Comparison of ENCODE assay signal across 18 mouse cellular contexts in genomic region chr4:140497169-140497568, GRCm38 (mm10).
A peak's percentile ranks its signal among the peaks of the same experiment; 100 is the strongest.
DNase-seq lines count a peak whose midpoint lies in the region; ATAC-seq and TF ChIP-seq lines count a peak whose summit lies in the region.
"Had no signal": no experiment of that assay in that cellular context is flagged by ENCODE, and none has a peak within 500 bp of the region (broad histone marks: within the 10 kb centered on the region; RNA-seq: fewer than 3 reads in every experiment).

No protein-coding gene starts in this region.

- no peak overlapping the region for H3K27ac ChIP-seq in kidney, embryonic 14.5 days (ENCODE audit: low read depth, low read length)
- H3K27ac ChIP-seq in midbrain, postnatal 0 days (ENCODE audit: low read depth, low read length): no peak overlapping the region
- no peak overlapping the region for H3K27ac ChIP-seq in midbrain, embryonic 11.5 days (ENCODE audit: low read depth, low read length)
- H3K27ac ChIP-seq in embryonic facial prominence, embryonic 10.5 days (replicated peaks): no peak overlapping the region
- no peak overlapping the region for H3K27ac ChIP-seq in neural tube, embryonic 11.5 days (ENCODE audit: low read depth, low read length)
- H3K27ac ChIP-seq: heart, adult 2 months; liver, embryonic 14.5 days had no signal

- DNase-seq in kidney, adult 11 months: no peak
- peak; percentile 40 for DNase-seq in midbrain, postnatal 0 days (ENCODE audit: low spot score)
- DNase-seq in midbrain, embryonic 11.5 days (ENCODE audit: low spot score, missing footprints): no peak
- peak; percentile 19 for DNase-seq in embryonic facial prominence, embryonic 10.5 days (ENCODE audit: low spot score)
- peak; percentile 44 for DNase-seq in neural tube, embryonic 11.5 days (ENCODE audit: low spot score)
- DNase-seq in thymus, postnatal 10 days (ENCODE audit: low spot score in 2 of 2): no peak
- DNase-seq: adrenal gland, adult 8-10 months; cerebellum, adult 9-10 months; gastrocnemius, postnatal 14 days; heart, adult 2 months; heart, postnatal 36 days; layer of hippocampus, postnatal 36 days; midbrain, embryonic 14.5 days; spleen, adult 18-20 months; thymus, postnatal 36 days had no signal

- 9% methylated on average over 20 of the region's 20 CpGs for WGBS in kidney, embryonic 14.5 days
- whole genome bisulfite sequencing in midbrain, postnatal 0 days: 63% methylated on average over 20 of the region's 20 CpGs
- 89% methylated on average over 20 of the region's 20 CpGs for WGBS in midbrain, embryonic 11.5 days
- 57% methylated on average over 20 of the region's 20 CpGs for WGBS in embryonic facial prominence, embryonic 10.5 days
- WGBS in neural tube, embryonic 11.5 days: 34% methylated on average over 20 of the region's 20 CpGs

- no peaks in the 10 kb centered on the region for H3K36me3 ChIP-seq in kidney, embryonic 14.5 days (ENCODE audit: control insufficient read depth, insufficient read depth, low read length)
- H3K36me3 ChIP-seq in midbrain, postnatal 0 days (ENCODE audit: insufficient read depth, low read length): no peaks in the 10 kb centered on the region
- no peaks in the 10 kb centered on the region for H3K36me3 ChIP-seq in midbrain, embryonic 11.5 days (ENCODE audit: control insufficient read depth, insufficient read depth, low read length)
- no peaks in the 10 kb centered on the region for H3K36me3 ChIP-seq in embryonic facial prominence, embryonic 10.5 days (replicated peaks)
- no peaks in the 10 kb centered on the region for H3K36me3 ChIP-seq in neural tube, embryonic 11.5 days (ENCODE audit: control insufficient read depth, insufficient read depth, low read length)

- ATAC-seq in kidney, embryonic 14.5 days (ENCODE audit: low FRiP score, low TSS enrichment): peak; percentile 6; the same call in 1 of the 2 replicates
- no peak for ATAC-seq in midbrain, postnatal 0 days (ENCODE audit: low FRiP score)
- ATAC-seq in midbrain, embryonic 11.5 days (ENCODE audit: low FRiP score): no peak
- no peak for ATAC-seq in neural tube, embryonic 11.5 days (ENCODE audit: insufficient read depth, low FRiP score, low TSS enrichment)
- ATAC-seq: Patski had no signal

- H3K4me2 ChIP-seq in kidney, embryonic 14.5 days (replicated peaks; ENCODE audit: low read depth, low read length): no peak overlapping the region
- H3K4me2 ChIP-seq in midbrain, postnatal 0 days (ENCODE audit: low read depth, low read length, poor library complexity, severe bottlenecking): no peak overlapping the region
- H3K4me2 ChIP-seq in midbrain, embryonic 11.5 days: no peak overlapping the region
- no peak overlapping the region for H3K4me2 ChIP-seq in neural tube, embryonic 11.5 days (ENCODE audit: low read depth)

- 0 out of 2 replicates have a peak, but pooled peaks cover 9% of the 10 kb centered on the region for H3K4me1 ChIP-seq in kidney, embryonic 14.5 days (ENCODE audit: control insufficient read depth, insufficient read depth, low read length)
- no peaks in the 10 kb centered on the region for H3K4me1 ChIP-seq in midbrain, postnatal 0 days (ENCODE audit: insufficient read depth, low read length)
- peaks cover 2% of the 10 kb centered on the region; the same call in 1 of the 2 replicates for H3K4me1 ChIP-seq in midbrain, embryonic 11.5 days (ENCODE audit: control insufficient read depth, insufficient read depth, low read length)
- peaks cover 35% of the 10 kb centered on the region for H3K4me1 ChIP-seq in embryonic facial prominence, embryonic 10.5 days
- H3K4me1 ChIP-seq in neural tube, embryonic 11.5 days (ENCODE audit: control insufficient read depth, insufficient read depth, low read length): peaks cover 15% of the 10 kb centered on the region; the same call in 1 of the 2 replicates

- H3K9ac ChIP-seq in kidney, embryonic 14.5 days (ENCODE audit: low read depth, low read length): no peak overlapping the region
- no peak overlapping the region for H3K9ac ChIP-seq in midbrain, postnatal 0 days (replicated peaks; ENCODE audit: low read length, poor library complexity, severe bottlenecking)
- no peak overlapping the region for H3K9ac ChIP-seq in midbrain, embryonic 11.5 days (ENCODE audit: low read length)
- H3K9ac ChIP-seq in neural tube, embryonic 11.5 days (ENCODE audit: low read length): no peak overlapping the region
- H3K9ac ChIP-seq: liver, embryonic 14.5 days had no signal

- H3K27me3 ChIP-seq in kidney, embryonic 14.5 days (ENCODE audit: control insufficient read depth, insufficient read depth, low read length): peaks cover 7% of the 10 kb centered on the region; the same call in 1 of the 2 replicates
- H3K27me3 ChIP-seq in midbrain, postnatal 0 days (ENCODE audit: insufficient read depth, low read length): no peaks in the 10 kb centered on the region
- no peaks in the 10 kb centered on the region for H3K27me3 ChIP-seq in midbrain, embryonic 11.5 days (ENCODE audit: control insufficient read depth, insufficient read depth, low read length)
- 0 out of 2 replicates have a peak, but pooled peaks cover 5% of the 10 kb centered on the region for H3K27me3 ChIP-seq in embryonic facial prominence, embryonic 10.5 days (replicated peaks; ENCODE audit: low read depth, poor library complexity, severe bottlenecking)
- no peaks in the 10 kb centered on the region for H3K27me3 ChIP-seq in neural tube, embryonic 11.5 days (ENCODE audit: control insufficient read depth, insufficient read depth, low read length)
- H3K27me3 ChIP-seq: Patski had no signal

- H3K9me3 ChIP-seq in kidney, embryonic 14.5 days (ENCODE audit: control insufficient read depth, low read length): no peaks in the 10 kb centered on the region
- H3K9me3 ChIP-seq in midbrain, postnatal 0 days (ENCODE audit: low read length): no peaks in the 10 kb centered on the region
- no peaks in the 10 kb centered on the region for H3K9me3 ChIP-seq in midbrain, embryonic 11.5 days (ENCODE audit: control insufficient read depth, low read length)
- H3K9me3 ChIP-seq in embryonic facial prominence, embryonic 10.5 days: 0 out of 2 replicates have a peak, but pooled peaks cover 2% of the 10 kb centered on the region
- H3K9me3 ChIP-seq in neural tube, embryonic 11.5 days (ENCODE audit: control insufficient read depth, low read length): no peaks in the 10 kb centered on the region

- no peak overlapping the region for H3K4me3 ChIP-seq in kidney, embryonic 14.5 days (ENCODE audit: low read length)
- no peak overlapping the region for H3K4me3 ChIP-seq in midbrain, postnatal 0 days (ENCODE audit: low read depth, low read length)
- no peak overlapping the region for H3K4me3 ChIP-seq in midbrain, embryonic 11.5 days (ENCODE audit: low read depth, low read length)
- H3K4me3 ChIP-seq in embryonic facial prominence, embryonic 10.5 days: 0 out of 2 replicates have a peak overlapping the region, but pooled peaks have one; percentile 25
- H3K4me3 ChIP-seq in neural tube, embryonic 11.5 days (ENCODE audit: low read depth, low read length): no peak overlapping the region
- H3K4me3 ChIP-seq: heart, adult 2 months had no signal

- no peak for TF ChIP-seq CTCF in midbrain, postnatal 0 days (IDR thresholded peaks at IDR 0.05)

Comparison
In these comparisons a context has a peak if more than half of its experiments do, and no peak if none do; other contexts are left out.
1. DNase-seq: peak in midbrain, postnatal 0 days (single experiment), embryonic facial prominence, embryonic 10.5 days (single experiment) and neural tube, embryonic 11.5 days (single experiment); none in kidney, adult 11 months (single experiment), midbrain, embryonic 11.5 days (single experiment) and thymus, postnatal 10 days (0 of 2).